Mouse (Mus musculus) stomach, postnatal 0 days (tissue): ENCODE data around the gene Ypel2. TPM values are rescaled to one million over a fixed set of nuclear protein-coding genes. Genes with fewer than 3 reads are reported as not detected.

Experiments used
- ATAC-seq: fragments of 200-750 bp; cut with Nextera tagmentation; 2 replicates; pipeline ENCODE4 v1.8.0; 2017; ENCODE audit not compliant: low FRiP score, low TSS enrichment
- DNase-seq: peaks from one replicate; pipeline ENCODE4 v3.0.0-alpha.2; 2016; ENCODE audit warnings: low spot score
- H3K27ac ChIP-seq: fragments of 300-500 bp; sonication (generic); replicated peaks from 2 replicates; pipeline ENCODE4 v1.5.1; 2014; ENCODE audit warnings: mild to moderate bottlenecking, control low read depth
- H3K27me3 ChIP-seq: fragments of 300-500 bp; sonication (generic); 2 replicates; pipeline ENCODE4 v1.6.1; 2014; ENCODE audit warnings: low read length; ENCODE audit not compliant: control insufficient read depth, insufficient read depth
- H3K36me3 ChIP-seq: fragments of 300-500 bp; sonication (generic); 2 replicates; pipeline ENCODE4 v1.6.1; 2014; ENCODE audit warnings: low read length, mixed read lengths; ENCODE audit not compliant: control insufficient read depth, insufficient read depth
- H3K4me1 ChIP-seq: fragments of 300-500 bp; sonication (generic); replicated peaks from 2 replicates; pipeline ENCODE4 v1.6.1; 2014; ENCODE audit warnings: antibody characterized with exemption; ENCODE audit not compliant: control insufficient read depth, insufficient read depth
- H3K4me2 ChIP-seq: fragments of 300-500 bp; sonication (generic); replicated peaks from 2 replicates; pipeline ENCODE4 v1.6.1; 2014; ENCODE audit warnings: low read depth, mild to moderate bottlenecking, control low read depth, moderate library complexity
- H3K4me3 ChIP-seq: fragments of 300-500 bp; sonication (generic); 2 replicates; pipeline ENCODE4 v1.5.1; 2014; ENCODE audit warnings: low read depth, low read length, control low read depth
- H3K9ac ChIP-seq: fragments of 300-500 bp; sonication (generic); 2 replicates; pipeline ENCODE4 v1.6.1; 2014; ENCODE audit warnings: mild to moderate bottlenecking, low read length, control low read depth, mixed read lengths
- H3K9me3 ChIP-seq: fragments of 300-500 bp; sonication (generic); 2 replicates; pipeline ENCODE4 v1.6.1; 2016; ENCODE audit warnings: low read length; ENCODE audit not compliant: control insufficient read depth
- CTCF ChIP-seq: IDR thresholded peaks from 2 replicates; pipeline ENCODE4 v1.5.1; 2016; ENCODE audit warnings: antibody characterized with exemption, low read depth, mild to moderate bottlenecking, moderate library complexity
- EP300 ChIP-seq: optimal IDR thresholded peaks from 2 replicates; pipeline ENCODE3; 2016; ENCODE audit warnings: antibody characterized with exemption
- WGBS: fragments of 180-500 bp; shearing (Covaris S2); extraction: QIAGEN DNeasy Blood & Tissue Kit; methylation state at CpG from one replicate; pipeline ENCODE4 v1.1.7; 2014; 5-methylcytosine and 5-hydroxymethylcytosine counted together
- polyA plus RNA-seq: library from polyadenylated mRNA; unstranded; fragments of >200 nt; fragmentation: Nextera tagmentation; extraction: Ambion mirVana; gene quantifications from 2 replicates; pipeline ENCODE4 v1.2.1, GENCODE M21; 2015

Ypel2 gene
- polyA plus RNA-seq, 1 experiment from 2014 or later, result 4.0 TPM

DNA sequence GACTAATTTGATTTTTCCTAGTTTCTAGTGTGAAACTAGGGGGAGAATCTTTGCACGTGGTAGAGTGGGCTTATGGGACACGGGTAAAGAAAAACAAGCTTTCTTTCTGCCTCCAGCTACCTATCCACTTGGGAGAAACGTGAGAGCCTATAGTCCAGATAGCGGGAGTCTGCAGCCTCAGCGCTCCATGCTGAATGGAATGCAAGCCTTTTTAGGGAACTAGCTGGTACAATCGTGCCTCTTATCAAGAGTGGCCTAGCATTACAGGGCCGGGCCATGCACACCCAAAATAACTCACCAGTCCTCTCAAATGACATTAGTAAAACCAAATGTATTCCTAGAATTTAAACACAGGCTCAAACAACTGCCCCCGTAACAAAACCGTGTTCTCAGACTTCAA, 98.4 kb downstream of the Ypel2 start:
- DNase-seq (no peak), ATAC-seq (no peak)
- no peak overlapping the region for H3K9ac ChIP-seq
- 52% methylated on average over 9 of the region's 9 CpGs for WGBS
- H3K27ac ChIP-seq, result no peak overlapping the region
- H3K9me3 ChIP-seq, result no peaks in the 10 kb centered on the region
- no peak for TF ChIP-seq CTCF
- H3K4me2 ChIP-seq, result no peak overlapping the region
- H3K36me3 ChIP-seq, result no peaks in the 10 kb centered on the region
- H3K27me3 ChIP-seq, result no peaks in the 10 kb centered on the region
- no peaks in the 10 kb centered on the region for H3K4me1 ChIP-seq
- H3K4me3 ChIP-seq, result no peak overlapping the region

DNA sequence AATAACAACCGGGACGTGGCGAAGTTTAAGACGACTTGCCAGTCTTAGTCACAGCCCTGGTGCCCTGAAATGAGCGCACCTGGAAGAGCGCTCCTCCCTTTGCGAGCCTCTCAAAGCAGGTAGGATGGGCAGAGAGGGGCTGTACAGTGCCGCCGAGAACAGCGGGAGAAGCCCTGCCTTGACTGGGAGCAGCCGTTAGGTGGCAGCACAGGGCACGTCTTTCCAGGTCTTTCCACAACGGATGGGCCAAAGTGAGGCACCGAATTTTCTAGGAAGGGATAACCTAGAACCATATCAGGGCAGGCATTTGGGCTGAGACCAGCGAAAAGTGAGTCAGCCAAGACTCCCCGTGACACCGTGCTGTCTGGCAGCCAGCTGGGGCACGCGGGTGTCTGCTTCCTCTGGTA, 99.3 kb downstream of the Ypel2 start:
- no peak overlapping the region for H3K27ac ChIP-seq
- H3K4me2 ChIP-seq, result peak overlapping the region; percentile 53
- H3K4me3 ChIP-seq, result peak overlapping the region; percentile 27; the same call in 1 of the 2 replicates
- no peaks in the 10 kb centered on the region for H3K36me3 ChIP-seq
- H3K4me1 ChIP-seq, result no peaks in the 10 kb centered on the region
- DNase-seq (peak; percentile 84), ATAC-seq (peak; percentile 84)
- WGBS, result 6% methylated on average over 19 of the region's 19 CpGs
- H3K9me3 ChIP-seq, result no peaks in the 10 kb centered on the region
- H3K27me3 ChIP-seq, result no peaks in the 10 kb centered on the region
- TF ChIP-seq CTCF (peak; percentile 97), EP300 (no peak)
- H3K9ac ChIP-seq, result peak overlapping the region; percentile 48; the same call in 1 of the 2 replicates

DNA sequence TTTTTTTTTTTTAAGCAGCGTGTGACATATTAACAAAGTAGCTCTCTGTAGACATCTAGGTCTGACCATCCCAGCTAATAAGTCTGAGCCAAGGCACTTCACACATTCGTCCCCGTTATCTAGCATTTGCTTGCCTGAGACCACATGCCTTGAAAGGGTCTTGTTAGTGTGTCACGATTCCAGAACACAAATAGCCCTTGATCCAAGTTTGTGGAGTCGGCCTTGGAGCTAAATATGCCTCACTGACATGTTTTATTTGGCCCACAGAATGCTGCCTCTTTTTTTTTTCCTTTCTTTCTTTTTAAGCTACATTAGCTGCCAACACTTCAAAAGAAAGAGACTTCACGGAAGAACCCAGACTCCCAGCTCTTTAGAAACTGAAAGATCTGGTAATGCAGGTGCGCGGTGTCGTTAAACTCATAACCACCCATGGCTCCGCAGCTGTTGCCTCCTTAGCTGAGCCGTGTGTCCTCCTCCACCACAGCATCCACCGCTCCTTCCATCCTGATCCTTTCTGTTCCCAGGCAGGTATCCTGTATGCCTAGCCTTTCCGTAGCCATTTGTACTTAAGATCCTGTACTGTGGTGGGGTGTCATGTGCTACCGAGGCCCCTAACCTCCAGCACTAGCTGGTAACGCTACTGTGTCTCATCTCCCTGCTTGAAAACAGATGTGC, 100.4 kb downstream of the Ypel2 start:
- no peaks in the 10 kb centered on the region for H3K4me1 ChIP-seq
- no peaks in the 10 kb centered on the region for H3K27me3 ChIP-seq
- no peaks in the 10 kb centered on the region for H3K9me3 ChIP-seq
- DNase-seq (no peak), ATAC-seq (no peak)
- H3K9ac ChIP-seq, result no peak overlapping the region
- 75% methylated on average over 15 of the region's 15 CpGs for WGBS
- no peak overlapping the region for H3K4me2 ChIP-seq
- H3K36me3 ChIP-seq, result no peaks in the 10 kb centered on the region
- H3K4me3 ChIP-seq, result no peak overlapping the region
- TF ChIP-seq EP300, result no peak
- no peak for TF ChIP-seq CTCF
- H3K27ac ChIP-seq, result no peak overlapping the region

Other genes starting within 250 kb of the Ypel2 start
- gene Cltc, start 236.1 kb downstream of the Ypel2 start, polyA plus RNA-seq, result 63.8 and 64.5 TPM in 2 replicates
- gene Dhx40, start 186.0 kb downstream of the Ypel2 start, polyA plus RNA-seq, result 12.8 and 13.1 TPM in 2 replicates
- gene Gdpd1, start 80.4 kb upstream of the Ypel2 start, polyA plus RNA-seq, result 51.2 and 54.8 TPM in 2 replicates
- gene Smg8, start 93.1 kb upstream of the Ypel2 start, polyA plus RNA-seq, result 10.3 and 10.8 TPM in 2 replicates
- gene Prr11, start 115.0 kb upstream of the Ypel2 start, polyA plus RNA-seq, result 1.0 and 1.2 TPM in 2 replicates
- gene Ska2, start 115.5 kb upstream of the Ypel2 start, polyA plus RNA-seq, result 13.4 and 16.7 TPM in 2 replicates
- gene Trim37, start 133.4 kb upstream of the Ypel2 start, polyA plus RNA-seq, result 8.5 and 8.8 TPM in 2 replicates